Mouse (Mus musculus) liver, embryonic 14.5 days (tissue): ENCODE data around the gene Prpf18. TPM values are rescaled to one million over a fixed set of nuclear protein-coding genes. Genes with fewer than 3 reads are reported as not detected.

Experiments used
- ATAC-seq: fragments of 200-750 bp; cut with Nextera tagmentation; 2 replicates; pipeline ENCODE4 v1.8.0; 2017; ENCODE audit warnings: moderate number of reproducible peaks, mild to moderate bottlenecking, moderate library complexity; ENCODE audit not compliant: insufficient read depth
- DNase-seq, 3 experiments: peaks; one replicate each; pipeline ENCODE4 v3.0.0-alpha.2; 2012 to 2013; ENCODE audit warnings: low read depth in 3 of 3, low spot score in 3 of 3
- H3K27ac ChIP-seq: fragments of 300-500 bp; sonication (generic); 2 replicates; pipeline ENCODE4 v1.5.1; 2014; ENCODE audit warnings: moderate library complexity, mild to moderate bottlenecking, control low read depth, inconsistent platforms
- H3K27me3 ChIP-seq: fragments of 300-500 bp; sonication (generic); 2 replicates; pipeline ENCODE4 v1.6.1; 2014; ENCODE audit warnings: mild to moderate bottlenecking, low read length, moderate library complexity; ENCODE audit not compliant: control insufficient read depth, insufficient read depth
- H3K36me3 ChIP-seq: fragments of 300-500 bp; sonication (generic); replicated peaks from 2 replicates; pipeline ENCODE4 v1.6.1; 2014; ENCODE audit warnings: low read depth; ENCODE audit not compliant: control insufficient read depth, insufficient read depth
- H3K4me1 ChIP-seq, 2 experiments: fragments of 200-500 bp in 1 of 2; fragments of 300-500 bp in 1 of 2; sonication (generic) in 1 of 2; replicated peaks; 2 replicates each; pipeline ENCODE4 v1.6.1; 2012 to 2014; ENCODE audit warnings: antibody characterized with exemption in 1 of 2, inconsistent platforms in 1 of 2, low read length in 1 of 2; ENCODE audit not compliant: control insufficient read depth in 2 of 2, insufficient read depth in 2 of 2
- H3K4me2 ChIP-seq: fragments of 300-500 bp; sonication (generic); 2 replicates; pipeline ENCODE4 v1.6.1; 2014; ENCODE audit warnings: low read depth, mild to moderate bottlenecking, control low read depth, moderate library complexity
- H3K4me3 ChIP-seq, 2 experiments: fragments of 200-500 bp in 1 of 2; fragments of 300-500 bp in 1 of 2; sonication (generic) in 1 of 2; 2 replicates each; pipeline ENCODE4 v1.5.1; 2012 to 2014; ENCODE audit warnings: low read depth in 2 of 2, low read length in 2 of 2, mild to moderate bottlenecking in 2 of 2, control low read depth in 1 of 2, inconsistent platforms in 1 of 2, moderate library complexity in 1 of 2; ENCODE audit not compliant: insufficient read depth in 1 of 2
- H3K9ac ChIP-seq: fragments of 300-500 bp; sonication (generic); replicated peaks from 2 replicates; pipeline ENCODE4 v1.6.1; 2014; ENCODE audit warnings: mild to moderate bottlenecking, control low read depth, moderate library complexity
- H3K9me3 ChIP-seq: fragments of 300-500 bp; sonication (generic); 2 replicates; pipeline ENCODE4 v1.6.1; 2016; ENCODE audit warnings: low read length, mixed read lengths; ENCODE audit not compliant: control insufficient read depth
- CTCF ChIP-seq: IDR thresholded peaks from 2 replicates; pipeline ENCODE4 v1.5.1; 2016; ENCODE audit warnings: antibody characterized with exemption, low read depth, control low read depth
- EP300 ChIP-seq: IDR thresholded peaks from 2 replicates; pipeline ENCODE4 v1.6.1; 2016; ENCODE audit warnings: antibody characterized with exemption, low read depth
- WGBS: fragments of 180-500 bp; shearing (Covaris S2); extraction: QIAGEN DNeasy Blood & Tissue Kit; methylation state at CpG from one replicate; pipeline ENCODE4 v1.1.7; 2014; ENCODE audit not compliant: insufficient replicate concordance; 5-methylcytosine and 5-hydroxymethylcytosine counted together
- polyA plus RNA-seq, 2 experiments: library from polyadenylated mRNA; depleted of rRNA in 1 of 2; stranded (reverse) in 1 of 2; unstranded in 1 of 2; fragments of >200 nt; fragmentation: Nextera tagmentation in 1 of 2; extraction: Ambion mirVana in 1 of 2; gene quantifications; 2 replicates each; pipeline versions ENCODE4 v1.2.1 to v1.2.3; 2012 to 2014

Gene Prpf18
- polyA plus RNA-seq, 2 experiments, result 19.1 to 23.7 TPM

- H3K27ac ChIP-seq, result no peak overlapping the region
- no peak for DNase-seq
Measured at GRCm38 (mm10) chr2:4587685-4588409, 64.1 kb downstream of the Prpf18 start.

GRCm38 (mm10) chr2:4586245-4586644 is 65.7 kb downstream of the Prpf18 start:
- Histone ChIP-seq H3K27ac (no peak overlapping the region), H3K27me3 (no peaks in the 10 kb centered on the region), H3K9ac (no peak overlapping the region), H3K9me3 (no peaks in the 10 kb centered on the region), H3K4me1 (peaks cover 0 to 3% of the 10 kb centered on the region in 2 experiments; a peak in 2 of 4 replicates), H3K36me3 (peaks cover 81% of the 10 kb centered on the region), H3K4me3 (no peak overlapping the region), H3K4me2 (no peak overlapping the region)
- TF ChIP-seq CTCF (no peak), EP300 (no peak)
- 77% methylated on average over 11 of the region's 11 CpGs for WGBS
- ATAC-seq, result no peak
- DNase-seq, result no peak

More at GRCm38 (mm10) chr2:4587685-4588409, 64.1 kb downstream of the Prpf18 start:
- Histone ChIP-seq H3K9me3 (no peaks in the 10 kb centered on the region), H3K27me3 (no peaks in the 10 kb centered on the region), H3K4me2 (no peak overlapping the region), H3K9ac (no peak overlapping the region), H3K36me3 (peaks cover 83% of the 10 kb centered on the region), H3K4me3 (no peak overlapping the region), H3K4me1 (peaks cover 0 to 5% of the 10 kb centered on the region in 2 experiments; a peak in 2 of 4 replicates)
- no peak for TF ChIP-seq EP300
- TF ChIP-seq CTCF, result no peak
- 86% methylated on average over 13 of the region's 13 CpGs for WGBS
- ATAC-seq, result no peak

- ATAC-seq, result no peak
- no peak overlapping the region for H3K4me3 ChIP-seq
- no peak overlapping the region for H3K4me2 ChIP-seq
- no peak for DNase-seq
- H3K9ac ChIP-seq, result no peak overlapping the region
- H3K27me3 ChIP-seq, result no peaks in the 10 kb centered on the region
- peaks cover 0 to 7% of the 10 kb centered on the region in 2 experiments; a peak in 2 of 4 replicates for H3K4me1 ChIP-seq
- WGBS, result 79% methylated on average over 5 of the region's 5 CpGs
- no peak overlapping the region for H3K27ac ChIP-seq
- no peaks in the 10 kb centered on the region for H3K9me3 ChIP-seq
- H3K36me3 ChIP-seq, result peaks cover 77% of the 10 kb centered on the region
- TF ChIP-seq CTCF, result no peak
- no peak for TF ChIP-seq EP300
Measured at GRCm38 (mm10) chr2:4584252-4584651, 67.7 kb downstream of the Prpf18 start.

- Histone ChIP-seq H3K9ac (no peak overlapping the region), H3K4me1 (peaks cover 0 to 7% of the 10 kb centered on the region in 2 experiments; a peak in 2 of 4 replicates), H3K4me2 (no peak overlapping the region), H3K36me3 (peaks cover 73% of the 10 kb centered on the region), H3K27ac (no peak overlapping the region), H3K27me3 (no peaks in the 10 kb centered on the region), H3K4me3 (no peak overlapping the region), H3K9me3 (no peaks in the 10 kb centered on the region)
- ATAC-seq (no peak), DNase-seq (no peak)
- WGBS, result 89% methylated on average over 2 of the region's 2 CpGs
- TF ChIP-seq CTCF, result no peak
- TF ChIP-seq EP300, result no peak
Measured at GRCm38 (mm10) chr2:4582930-4583329, 69.0 kb downstream of the Prpf18 start.

GRCm38 (mm10) chr2:4580666-4581065 is 71.2 kb downstream of the Prpf18 start:
- H3K4me1 ChIP-seq, result peaks cover 0 to 4% of the 10 kb centered on the region in 2 experiments; a peak in 2 of 4 replicates
- no peaks in the 10 kb centered on the region for H3K9me3 ChIP-seq
- H3K4me2 ChIP-seq, result no peak overlapping the region
- no peak overlapping the region for H3K27ac ChIP-seq
- H3K4me3 ChIP-seq, result no peak overlapping the region
- ATAC-seq, result no peak
- no peak for TF ChIP-seq CTCF
- no peak for TF ChIP-seq EP300
- H3K27me3 ChIP-seq, result no peaks in the 10 kb centered on the region
- DNase-seq, result no peak
- H3K36me3 ChIP-seq, result peaks cover 75% of the 10 kb centered on the region
- 52% methylated on average over 6 of the region's 6 CpGs for WGBS
- no peak overlapping the region for H3K9ac ChIP-seq
